Mouse (Mus musculus) liver, adult 2 months (tissue): ENCODE results near the gene Cplx3.

Experiments
- CTCF ChIP-seq: fragments of 200-500 bp; IDR thresholded peaks from 2 replicates; pipeline ENCODE4 v1.5.1; 2011; ENCODE audit warnings: low read depth, low read length, control low read depth
- POLR2A ChIP-seq: fragments of 200-500 bp; IDR thresholded peaks from 2 replicates; pipeline ENCODE4 v1.6.1; 2011; ENCODE audit warnings: low read length, control low read depth; ENCODE audit not compliant: insufficient read depth; ENCODE audit errors: extremely low read depth

DNA sequence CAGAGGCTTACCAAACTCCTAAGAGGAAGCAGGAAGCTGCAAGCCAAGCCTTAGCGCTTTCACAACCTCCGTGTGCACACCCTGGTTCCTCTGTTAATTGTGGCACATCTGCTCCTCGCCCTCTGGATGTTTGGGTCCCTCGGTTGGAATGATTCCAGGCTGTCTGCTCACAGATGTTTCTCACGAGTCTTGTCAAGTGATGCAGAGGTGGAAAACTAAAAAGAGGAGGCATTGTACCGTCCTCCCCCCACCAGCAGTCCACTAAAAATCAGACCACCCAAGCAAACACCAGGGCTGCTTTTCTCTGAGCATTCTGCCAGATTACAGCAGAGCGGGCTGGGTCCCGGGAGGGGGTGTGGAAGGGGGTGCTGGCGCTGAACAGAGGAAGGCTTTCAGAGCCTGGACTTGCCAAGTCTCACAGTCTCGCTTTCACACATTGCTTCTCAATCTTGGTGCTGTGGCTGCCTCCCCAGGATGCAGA is 40.3 kb downstream of the Cplx3 start:
- TF ChIP-seq CTCF (no peak), POLR2A (no peak)
